ENCODE assay signal across 21 mouse cellular contexts in genomic region chr1:55686261-55686660, GRCm38 (mm10).
"Had no signal": no experiment of that assay in that cellular context is flagged by ENCODE, and none has a peak within 500 bp of the region (broad histone marks: within the 10 kb centered on the region; RNA-seq: fewer than 3 reads in every experiment).

No protein-coding gene starts in this region.

- H3K4me1 ChIP-seq: liver, embryonic 13.5 days; liver, embryonic 15.5 days; lung, embryonic 15.5 days; megakaryocyte, embryonic 14.5 days; midbrain, embryonic 12.5 days; neural tube, embryonic 12.5 days; stomach, embryonic 15.5 days had no signal

- H3K27me3 ChIP-seq: liver, embryonic 13.5 days; liver, embryonic 15.5 days; lung, embryonic 15.5 days; megakaryocyte, embryonic 14.5 days; neural tube, embryonic 12.5 days; stomach, embryonic 15.5 days had no signal

- H3K9me3 ChIP-seq: liver, embryonic 13.5 days; liver, embryonic 15.5 days; lung, embryonic 15.5 days; megakaryocyte, embryonic 14.5 days; midbrain, embryonic 12.5 days; neural tube, embryonic 12.5 days; stomach, embryonic 15.5 days had no signal

- DNase-seq: liver, embryonic 13.5 days; liver, postnatal 0 days; lung, adult 2 months; lung, postnatal 14 days; lung, postnatal 36 days; midbrain, embryonic 14.5 days; right cerebral cortex, adult 18-20 months; right cerebral cortex, postnatal 25 days; right cerebral cortex, postnatal 4 days; thymus, adult 2 months; thymus, postnatal 25 days had no signal

- H3K4me2 ChIP-seq: liver, embryonic 13.5 days; liver, embryonic 15.5 days; lung, embryonic 15.5 days; midbrain, embryonic 12.5 days; neural tube, embryonic 12.5 days; stomach, embryonic 15.5 days had no signal

- H3K9ac ChIP-seq: liver, embryonic 13.5 days; liver, embryonic 15.5 days; liver, postnatal 0 days; lung, embryonic 15.5 days; midbrain, embryonic 12.5 days; neural tube, embryonic 12.5 days; stomach, embryonic 15.5 days had no signal

- H3K27ac ChIP-seq: liver, embryonic 13.5 days; liver, embryonic 15.5 days; lung, embryonic 15.5 days; macrophage; midbrain, embryonic 12.5 days; neural tube, embryonic 12.5 days; stomach, embryonic 15.5 days; stomach, postnatal 0 days had no signal

- ATAC-seq: liver, postnatal 0 days; lung, postnatal 0 days; midbrain, embryonic 16.5 days had no signal

- H3K4me3 ChIP-seq: liver, embryonic 13.5 days; liver, embryonic 15.5 days; lung, embryonic 15.5 days; megakaryocyte, embryonic 14.5 days; midbrain, embryonic 12.5 days; neural tube, embryonic 12.5 days; stomach, embryonic 15.5 days had no signal

- H3K36me3 ChIP-seq: liver, embryonic 13.5 days; liver, embryonic 15.5 days; lung, embryonic 15.5 days; midbrain, embryonic 12.5 days; neural tube, embryonic 12.5 days; stomach, embryonic 15.5 days had no signal
